Mouse (Mus musculus) left cerebral cortex, postnatal 14 days (tissue): ENCODE data around the gene Psma4. TPM values are rescaled to one million over a fixed set of nuclear protein-coding genes. Genes with fewer than 3 reads are reported as not detected.
"Not testable (repeated sequence)": the region's sequence is repeated elsewhere in the genome, so short reads cannot be mapped to it uniquely, and the experiment has no call there.

ENCODE experiments used
- DNase-seq, 2 experiments: peaks; one replicate each; pipeline ENCODE4 v3.0.0; 2021 to 2022; ENCODE audit warnings: low spot score in 2 of 2, mixed read lengths in 1 of 2
- intact Hi-C: fragments of 180-260 bp; cut with DNase I; formaldehyde crosslinking; loops from one replicate; pipeline ENCODE4 v1.15.1; 2025
- long read RNA-seq, 2 experiments: library from polyadenylated mRNA; stranded (forward); transcript quantifications; one replicate each; pipeline ENCODE4 v2.0.0; 2021
- total RNA-seq, 2 experiments: library from RNA; stranded (reverse); gene quantifications; 2 replicates each; pipeline ENCODE4 v1.2.3; 2021

The Psma4 gene
- 100 to 1,000 TPM; 124 to 135 TPM for total RNA-seq
- long read RNA-seq, experiment 1, transcript Psma4-201 (9 exons, 1,165 nt) = major isoform, 81 of 89 reads
- long read RNA-seq, experiment 1, partial matches to known transcripts = 3 of 89 reads
- long read RNA-seq, experiment 1, other reads (novel, unspliced or antisense) = 4 of 89 reads
- long read RNA-seq, experiment 2, transcript Psma4-201 (9 exons, 1,165 nt) = major isoform, 44 of 53 reads
- long read RNA-seq, experiment 2, partial matches to known transcripts = 2 of 53 reads
- long read RNA-seq, experiment 2, other reads (novel, unspliced or antisense) = 7 of 53 reads

DNA sequence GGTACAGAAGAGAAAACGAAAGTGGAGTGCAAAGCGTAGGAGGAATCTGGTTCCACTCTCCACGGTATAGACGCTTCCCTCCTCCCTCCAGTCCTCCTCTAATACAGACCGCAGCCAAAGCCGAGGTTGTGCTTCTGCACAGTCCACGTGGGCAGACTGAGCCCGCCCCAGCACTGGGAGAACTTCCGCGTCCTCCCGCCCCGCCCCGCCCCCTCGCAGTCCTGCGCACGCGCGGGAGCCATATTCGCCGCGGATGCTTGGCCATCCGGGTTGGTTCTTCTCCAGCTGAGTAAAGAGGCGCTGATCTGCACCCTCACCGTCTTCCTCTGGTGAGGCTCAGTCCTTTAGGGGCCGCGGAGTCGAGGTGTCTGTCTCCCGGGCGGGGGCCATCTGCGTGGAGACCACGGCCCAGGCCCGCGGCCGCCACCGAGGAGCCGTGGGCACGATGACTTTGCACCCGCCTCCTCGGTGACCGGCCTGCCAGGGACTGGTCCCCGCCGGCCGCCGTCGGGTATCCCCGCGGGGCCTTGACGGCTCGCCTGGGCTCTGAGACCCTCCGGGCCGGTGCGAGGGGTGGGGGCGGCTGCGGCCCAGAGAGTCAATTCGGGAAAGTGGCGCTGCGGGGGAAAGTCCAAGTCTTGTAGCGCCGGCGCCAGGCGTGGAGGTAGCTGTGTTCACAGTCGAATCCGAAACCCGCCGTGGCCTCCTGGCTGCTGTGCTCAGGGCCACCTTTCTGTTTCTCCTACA, at the start of gene Psma4, which contains the start of gene AY074887:
Gene Psma4 (plus strand): TSS at position 216 of the 747 bp plus-strand sequence.
Gene AY074887 (minus strand): TSS at position 424 of the 747 bp plus-strand sequence.
- DNase-seq = peak; percentile 85 to 89
- intact Hi-C loops = loop anchor here (5.0 kb wide), 1 partner anchor 33 kb away; the partner anchor contains the start of gene Hykk

DNA sequence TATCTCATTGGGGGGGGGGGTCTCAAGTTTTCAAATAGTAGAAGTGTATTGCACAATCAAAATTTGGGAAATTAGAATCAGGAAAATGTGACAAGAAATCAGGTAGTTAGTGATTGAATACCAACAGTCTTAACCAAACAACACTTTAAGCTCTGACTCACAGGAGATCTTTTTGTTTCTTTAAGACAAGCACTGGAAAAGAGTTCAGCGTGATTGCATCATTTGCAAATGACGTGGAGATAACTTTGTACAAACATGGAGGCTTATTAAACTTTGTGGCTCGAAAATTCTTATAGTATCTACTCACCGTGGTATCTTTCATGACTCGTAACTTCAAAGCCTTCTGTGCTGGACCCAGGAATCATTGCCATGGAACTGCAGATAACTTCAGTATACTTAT, 41.1 kb upstream of the Psma4 start:
- DNase-seq = no peak
- intact Hi-C loops = no loop called here

DNA sequence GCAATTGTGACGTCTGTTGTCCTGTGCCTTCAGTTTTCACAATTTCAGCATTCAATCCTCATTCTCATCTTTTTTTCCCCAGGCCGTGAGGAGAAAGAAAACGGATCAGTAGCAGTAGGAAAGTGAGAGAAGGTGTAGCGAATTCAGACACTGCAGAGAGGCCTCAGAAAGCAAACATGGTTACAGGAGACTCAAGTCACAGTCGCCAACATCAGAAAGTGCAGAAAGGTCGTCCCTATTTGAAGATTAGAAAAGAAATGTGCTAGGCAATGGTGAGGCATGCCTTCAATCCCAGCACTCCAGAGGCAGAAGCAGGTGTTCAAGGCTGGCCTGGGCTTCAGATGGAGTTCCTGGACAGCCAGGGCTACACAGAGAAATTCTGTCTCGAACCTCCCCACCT, 35.0 kb upstream of the Psma4 start:
- intact Hi-C loops = loop anchor here (5.0 kb wide), 1 partner anchor 37 kb away; the partner anchor contains the start of genes AY074887 and Psma4
- DNase-seq = no peak

DNA sequence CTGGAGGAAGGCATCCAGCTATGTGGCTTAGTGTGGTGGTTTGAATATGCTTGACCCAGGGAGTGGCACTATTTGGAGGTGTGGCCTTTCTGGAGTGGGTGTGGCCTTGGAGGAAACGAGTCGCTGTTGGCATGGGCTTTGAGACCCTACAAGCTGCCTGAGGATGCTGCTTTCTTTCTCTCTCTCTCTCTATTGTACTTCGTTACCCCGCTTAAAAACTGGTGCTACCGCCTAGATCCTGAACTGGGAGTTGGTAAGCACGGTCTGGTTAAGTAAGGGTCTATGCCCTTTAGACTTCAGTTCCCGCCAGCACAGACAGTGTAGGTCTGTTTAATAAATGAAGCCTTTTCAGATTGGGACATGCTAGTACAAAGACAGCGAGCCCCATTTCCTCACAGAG, 34.2 kb upstream of the Psma4 start:
- DNase-seq = no peak
- intact Hi-C loops = loop anchor here (5.0 kb wide), 1 partner anchor 36 kb away; the partner anchor contains the start of genes AY074887 and Psma4

DNA sequence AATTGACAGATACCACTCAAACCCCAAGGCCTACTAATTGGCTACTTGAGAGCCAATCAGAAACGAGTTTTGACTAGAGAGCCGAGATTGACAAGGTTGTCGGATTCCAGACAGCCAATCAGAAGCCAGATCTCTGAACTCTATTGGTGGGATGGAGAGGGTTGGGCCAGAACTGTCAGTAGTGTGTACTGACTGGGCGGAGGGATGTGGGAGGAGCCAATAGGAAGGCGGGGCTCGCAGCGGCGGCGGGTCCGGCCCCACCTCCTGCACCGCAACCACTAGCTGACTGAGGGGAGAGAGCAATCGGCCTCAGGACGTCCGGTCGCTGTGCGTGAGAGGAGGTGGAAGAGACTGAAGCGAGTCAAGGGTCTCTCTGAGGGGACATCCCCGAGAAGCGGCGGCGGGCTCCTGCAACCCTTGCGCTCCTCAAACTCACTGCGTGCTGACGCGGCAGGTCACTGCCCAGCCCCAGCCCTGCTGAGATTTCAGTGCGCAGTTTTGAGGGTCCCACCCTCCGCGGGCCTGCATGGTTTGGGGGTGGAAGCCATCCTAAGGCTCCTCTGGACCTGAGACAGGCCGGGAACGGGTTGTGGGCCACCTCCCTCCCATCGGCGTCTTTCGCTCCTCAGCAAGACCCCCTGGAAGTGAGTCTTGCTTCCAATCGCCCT, 33.4 kb upstream of the Psma4 start, which contains the start of gene Hykk:
Gene Hykk (plus strand): TSS at position 274 of the 668 bp plus-strand sequence.
- peak; percentile 85 to 97 for DNase-seq
- intact Hi-C loops = loop anchor here (5.0 kb wide), 1 partner anchor 35 kb away; the partner anchor contains the start of genes AY074887 and Psma4

DNA sequence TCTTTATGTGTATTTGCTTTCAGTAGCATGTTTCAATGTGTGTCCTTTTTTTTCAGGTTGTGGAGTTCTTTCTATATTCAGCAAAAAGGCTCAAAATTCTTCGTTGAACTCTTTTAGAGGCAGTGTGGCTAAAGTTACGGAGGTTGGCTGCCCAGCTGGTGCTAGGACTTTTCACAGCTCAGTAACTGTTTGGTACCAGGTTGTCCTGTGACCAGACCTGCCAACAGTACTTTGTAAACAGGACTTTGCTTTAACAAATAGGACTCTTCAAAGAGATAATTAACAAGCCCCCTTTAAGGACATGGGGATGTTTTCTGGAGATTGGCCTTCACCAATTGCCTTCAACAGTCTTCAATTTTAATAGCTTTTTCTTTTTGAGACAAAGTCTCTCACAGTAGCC, 32.4 kb upstream of the Psma4 start:
- intact Hi-C loops = loop anchor here (5.0 kb wide), 1 partner anchor 34 kb away; the partner anchor contains the start of genes AY074887 and Psma4
- DNase-seq = no peak

DNA sequence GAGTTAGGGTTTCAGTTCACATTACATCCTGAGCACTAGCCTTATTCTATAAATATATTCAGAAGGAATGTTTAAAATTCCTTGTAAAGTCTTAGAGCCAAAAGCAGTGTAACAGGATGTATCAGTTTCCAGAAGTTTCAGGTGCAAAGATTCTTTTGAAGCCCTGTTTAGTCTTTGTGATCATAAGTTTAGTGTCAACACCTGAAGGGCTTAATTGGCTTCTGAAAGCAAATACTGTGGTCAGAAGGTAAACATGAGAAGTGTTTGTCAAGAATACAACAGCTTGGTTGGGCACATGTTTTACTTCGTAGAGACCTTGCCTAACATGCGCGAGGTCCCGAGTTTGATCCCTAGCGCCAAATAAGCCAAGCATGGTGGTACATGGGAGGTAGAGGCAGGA, 31.8 kb upstream of the Psma4 start:
- intact Hi-C loops = loop anchor here (5.0 kb wide), 1 partner anchor 34 kb away; the partner anchor contains the start of genes AY074887 and Psma4

DNA sequence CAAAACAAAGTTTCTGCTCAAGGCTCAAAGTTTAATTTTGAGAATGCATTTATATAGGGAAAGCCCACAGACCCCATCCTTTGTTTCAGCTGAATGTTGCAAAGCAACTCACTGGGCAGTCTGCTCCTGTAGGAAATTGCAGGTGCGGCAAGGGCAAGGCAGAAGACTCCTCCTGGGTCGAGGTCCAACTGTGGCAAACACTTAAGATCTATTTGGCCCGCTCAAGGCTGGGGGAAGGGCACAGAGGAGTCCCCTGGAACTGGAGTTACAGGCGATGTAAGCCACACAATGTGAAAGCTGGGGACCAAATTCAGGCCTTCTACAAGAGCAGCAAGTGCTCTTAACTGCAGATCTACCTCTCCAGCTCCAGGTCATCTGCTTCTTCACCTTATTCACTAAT, 30.6 kb upstream of the Psma4 start:
- intact Hi-C loops = loop anchor here (5.0 kb wide), 1 partner anchor 32 kb away; the partner anchor contains the start of genes AY074887 and Psma4
- DNase-seq = no peak

More for the DNA sequence above, 31.8 kb upstream of the Psma4 start:
- DNase-seq = no peak

DNA sequence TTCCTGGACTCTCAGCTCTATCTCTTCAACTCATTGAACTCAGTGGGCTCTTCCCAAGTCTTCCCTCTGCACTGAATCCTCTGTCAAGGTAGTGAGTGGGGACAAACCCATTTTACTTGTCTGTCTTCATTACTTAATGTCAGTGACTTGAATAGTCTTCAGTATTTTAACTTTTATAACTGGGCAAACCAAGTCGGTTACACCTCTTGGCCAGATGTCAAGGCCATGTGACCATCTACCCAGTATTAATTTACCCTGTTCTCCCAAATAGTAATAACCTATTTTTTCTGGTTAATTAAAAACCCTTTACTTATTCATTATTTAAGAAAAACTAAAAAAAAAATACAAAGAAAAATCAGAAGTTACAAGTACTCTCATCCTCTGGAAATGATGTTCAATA, 19.8 kb upstream of the Psma4 start:
- intact Hi-C loops = no loop called here
- DNase-seq = no peak

DNA sequence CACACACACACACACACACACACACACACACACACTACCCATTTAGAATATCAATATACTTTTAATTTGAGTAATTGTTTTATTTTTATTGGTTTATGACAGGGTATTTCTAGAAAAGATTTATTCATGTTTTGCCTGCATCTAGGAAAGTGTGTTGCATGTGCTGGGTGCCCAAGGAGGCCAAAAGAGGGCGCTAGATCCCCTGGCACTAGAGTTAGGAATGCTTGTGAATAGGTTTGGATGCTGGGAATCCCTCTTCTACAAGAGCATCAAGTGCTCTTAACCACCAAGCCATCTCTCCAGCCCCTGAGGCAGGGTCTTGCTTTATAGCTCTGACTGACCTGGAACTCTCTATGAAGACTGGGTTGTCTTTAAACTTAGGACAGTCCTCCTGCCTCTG, 18.8 kb upstream of the Psma4 start:
- intact Hi-C loops = no loop called here
- DNase-seq = no peak

DNA sequence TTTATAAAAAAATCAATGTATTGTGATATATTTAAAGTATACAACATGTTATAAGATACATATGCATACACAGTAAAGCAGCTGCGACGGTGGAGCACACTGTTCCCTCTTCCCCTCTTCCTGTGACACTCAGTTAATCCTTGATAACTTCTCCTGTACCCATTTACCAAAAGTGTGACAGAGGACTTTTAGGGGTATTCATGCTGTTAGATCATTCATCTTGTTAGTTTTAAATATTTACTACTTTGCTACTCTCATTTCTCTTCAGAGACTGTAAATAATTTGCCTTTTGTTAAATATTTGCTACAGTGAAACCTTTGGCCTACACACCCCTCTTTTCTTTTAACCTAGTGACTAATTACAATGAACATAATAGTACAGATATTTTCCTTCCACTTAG, 18.2 kb upstream of the Psma4 start:
- intact Hi-C loops = no loop called here
- DNase-seq = no peak

DNA sequence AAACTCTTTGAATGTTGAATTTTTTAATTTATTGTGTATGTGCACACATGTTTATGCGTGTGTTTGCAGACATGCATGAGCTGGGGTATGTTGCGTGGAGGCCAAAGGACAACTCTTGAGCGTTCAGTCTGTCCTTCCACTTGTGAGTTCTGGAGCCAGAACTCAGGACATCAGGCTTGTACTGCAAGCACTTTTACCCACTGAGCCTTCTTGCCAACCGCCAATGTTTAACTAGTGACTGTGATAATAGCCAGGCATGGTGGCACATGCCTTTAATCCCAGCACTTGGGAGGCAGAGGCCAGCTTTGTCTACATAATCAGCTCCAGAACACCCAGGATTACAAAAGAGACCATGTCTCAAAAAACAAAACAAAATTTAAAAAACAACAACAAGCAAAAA, 8.5 kb upstream of the Psma4 start:
- intact Hi-C loops = no loop called here
- DNase-seq = no peak

DNA sequence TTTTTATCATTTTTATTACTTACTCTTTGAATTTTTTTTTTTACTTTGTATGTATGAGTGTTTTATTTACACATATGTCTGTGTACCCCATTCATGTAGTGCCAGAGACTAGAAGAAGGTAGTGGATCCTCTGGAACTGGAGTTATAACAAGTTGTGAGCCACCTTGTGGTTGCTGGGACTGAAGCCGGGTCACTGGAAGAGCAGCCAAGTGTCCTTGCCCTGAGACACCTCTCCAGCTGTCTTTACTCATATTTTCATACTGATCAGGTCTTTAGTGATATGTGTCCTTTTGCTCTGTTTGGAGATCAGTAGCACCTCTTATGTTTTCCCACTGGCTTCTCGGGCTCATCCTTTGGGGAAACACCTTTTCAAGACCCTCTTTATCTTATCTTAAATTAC, 6.1 kb upstream of the Psma4 start:
- intact Hi-C loops = no loop called here
- no peak for DNase-seq

DNA sequence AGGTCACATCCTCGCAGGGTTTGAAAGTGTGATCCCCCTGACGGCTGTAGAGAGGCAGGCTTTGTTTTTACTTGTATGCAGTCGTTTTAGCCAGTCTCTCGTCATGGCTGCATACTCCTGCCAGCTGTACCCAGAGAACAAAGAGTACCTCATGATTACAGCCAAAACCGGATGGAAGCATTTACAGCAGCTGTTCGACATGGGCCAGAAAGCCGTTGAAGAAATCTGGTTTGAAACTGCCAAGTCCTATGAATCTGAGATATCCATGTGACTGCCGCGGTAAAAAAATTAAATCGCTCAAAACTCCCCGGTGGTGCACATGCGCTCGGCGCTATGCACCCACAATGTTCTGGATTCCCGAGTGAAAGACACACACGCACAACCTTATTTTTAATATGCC, 4.3 kb upstream of the Psma4 start:
- DNase-seq = peak in 1 of 2 experiments; percentile 31
- intact Hi-C loops = no loop called here

DNA sequence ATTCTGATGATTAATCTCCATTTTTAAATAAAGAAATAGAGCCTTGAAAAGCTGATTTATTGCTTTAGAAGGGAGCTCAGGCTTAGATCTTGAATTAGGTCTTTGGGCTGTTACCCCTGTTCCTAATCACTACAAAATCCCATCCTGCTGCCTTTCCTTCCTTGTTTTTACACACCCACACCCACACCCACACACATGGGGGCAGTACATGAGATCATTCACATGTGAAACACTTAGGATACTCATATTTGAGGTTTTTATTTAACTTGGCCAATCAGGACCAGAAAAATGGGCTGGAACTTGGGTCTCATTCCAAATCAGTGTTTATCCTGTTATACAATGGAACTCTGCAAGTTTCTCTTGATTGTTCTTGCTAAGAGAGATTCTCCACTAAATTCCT, 1.1 kb upstream of the Psma4 start:
- no peak for DNase-seq
- intact Hi-C loops = no loop called here

DNA sequence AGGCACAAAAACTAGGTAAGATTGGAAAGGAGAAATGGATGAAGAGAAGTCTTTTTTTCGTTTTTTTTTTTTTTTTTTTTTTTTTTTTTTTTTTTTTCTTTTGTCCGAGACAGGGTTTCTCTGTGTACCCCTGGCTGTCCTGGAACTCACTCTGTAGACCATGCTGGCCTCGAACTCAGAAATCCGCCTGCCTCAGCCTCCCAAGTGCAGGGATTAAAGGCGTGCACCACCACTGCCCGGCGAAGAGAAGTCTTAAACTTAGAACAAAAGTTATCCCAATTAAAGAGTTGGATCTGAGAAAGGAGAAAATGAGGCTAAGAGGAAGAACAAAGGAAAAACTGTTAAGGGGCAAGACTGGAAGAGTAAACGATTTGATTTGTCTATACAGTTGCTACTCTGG, 428 bp upstream of the Psma4 start:
- DNase-seq = not testable (repeated sequence)
- intact Hi-C loops = loop anchor here (5.0 kb wide), 1 partner anchor 33 kb away; the partner anchor contains the start of gene Hykk

DNA sequence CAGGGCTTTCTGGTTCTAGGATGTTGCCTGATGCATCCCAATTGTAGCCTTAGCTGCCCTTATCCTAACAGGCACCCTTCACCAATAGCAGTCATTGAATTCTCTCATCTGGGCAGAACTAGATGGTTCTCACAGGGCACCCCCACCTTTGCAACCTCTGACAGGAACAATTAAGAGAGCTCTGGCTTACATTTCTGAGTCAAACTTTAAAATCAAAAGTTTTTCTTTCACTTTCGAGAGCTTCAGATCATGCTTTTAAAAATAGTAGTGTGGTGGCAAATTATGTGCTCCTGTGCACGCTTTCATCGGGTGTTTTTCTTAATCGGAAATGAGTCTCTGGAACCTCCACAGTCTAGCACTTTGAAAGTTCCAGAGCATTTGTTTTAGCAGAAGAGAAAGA, 10.5 kb downstream of the Psma4 start:
- intact Hi-C loops = no loop called here

DNA sequence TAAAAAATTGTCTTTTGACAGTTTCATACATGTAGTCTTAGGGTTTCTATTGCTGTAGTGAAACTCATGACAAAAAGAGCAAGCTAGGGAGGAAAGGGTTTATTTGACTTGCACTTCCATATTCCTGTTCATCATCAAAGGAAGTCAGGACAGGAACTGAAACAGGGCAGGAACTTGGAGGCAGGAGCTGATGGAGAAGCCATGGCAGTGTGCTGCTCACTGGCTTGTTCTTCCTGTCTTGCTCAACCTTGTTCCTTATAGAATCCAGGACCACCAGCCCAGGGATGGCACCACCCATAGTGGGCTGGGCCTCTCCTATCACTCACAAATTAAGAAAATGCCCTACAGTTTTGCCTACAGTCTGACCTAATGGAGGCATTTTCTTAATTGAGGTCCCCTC, 13.1 kb downstream of the Psma4 start:
- DNase-seq = no peak
- intact Hi-C loops = no loop called here

More for the DNA sequence above, 10.5 kb downstream of the Psma4 start:
- DNase-seq = no peak

DNA sequence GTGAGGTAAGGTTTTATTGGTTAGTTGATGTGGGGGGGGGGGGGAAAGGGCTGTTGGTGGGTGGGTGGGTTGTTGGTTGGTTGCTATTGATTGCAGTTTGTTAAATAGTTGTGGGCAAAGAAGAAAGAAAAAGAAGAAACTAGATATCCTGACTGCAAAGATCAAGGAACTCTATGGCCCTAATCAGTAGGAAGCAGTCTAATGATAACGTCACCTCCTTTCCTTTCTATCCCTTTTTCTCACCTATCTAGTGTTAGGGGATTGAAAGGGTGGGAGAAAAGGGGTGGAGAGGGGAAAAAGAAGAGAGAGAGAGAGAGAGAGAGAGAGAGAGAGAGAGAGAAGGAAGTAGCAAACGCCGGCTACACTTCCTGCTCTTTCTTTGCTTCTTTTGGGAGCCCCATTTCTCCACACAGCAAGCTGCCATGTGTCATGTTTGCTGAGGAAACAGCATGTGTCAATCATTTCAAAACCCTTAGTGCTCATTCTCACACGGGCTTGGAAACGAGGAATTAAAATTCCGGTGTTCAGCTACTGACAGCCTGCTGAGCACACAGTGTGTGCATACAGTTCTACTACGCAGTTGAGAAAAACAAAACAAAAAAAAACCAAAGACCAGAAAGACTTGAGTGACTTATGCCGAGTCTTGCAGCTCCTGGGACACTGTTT, 19.5 kb downstream of the Psma4 start:
- intact Hi-C loops = no loop called here
- DNase-seq = no peak
